Mouse (Mus musculus): ENCODE results near the gene Zfp366. TPM values are rescaled to one million over a fixed set of nuclear protein-coding genes. Genes with fewer than 3 reads are reported as not detected.

Gene Zfp366
- 0.79 and 0.83 TPM in 2 replicates for polyA plus RNA-seq (2014; fragmentation: Nextera tagmentation; extraction: Ambion mirVana)

DNA sequence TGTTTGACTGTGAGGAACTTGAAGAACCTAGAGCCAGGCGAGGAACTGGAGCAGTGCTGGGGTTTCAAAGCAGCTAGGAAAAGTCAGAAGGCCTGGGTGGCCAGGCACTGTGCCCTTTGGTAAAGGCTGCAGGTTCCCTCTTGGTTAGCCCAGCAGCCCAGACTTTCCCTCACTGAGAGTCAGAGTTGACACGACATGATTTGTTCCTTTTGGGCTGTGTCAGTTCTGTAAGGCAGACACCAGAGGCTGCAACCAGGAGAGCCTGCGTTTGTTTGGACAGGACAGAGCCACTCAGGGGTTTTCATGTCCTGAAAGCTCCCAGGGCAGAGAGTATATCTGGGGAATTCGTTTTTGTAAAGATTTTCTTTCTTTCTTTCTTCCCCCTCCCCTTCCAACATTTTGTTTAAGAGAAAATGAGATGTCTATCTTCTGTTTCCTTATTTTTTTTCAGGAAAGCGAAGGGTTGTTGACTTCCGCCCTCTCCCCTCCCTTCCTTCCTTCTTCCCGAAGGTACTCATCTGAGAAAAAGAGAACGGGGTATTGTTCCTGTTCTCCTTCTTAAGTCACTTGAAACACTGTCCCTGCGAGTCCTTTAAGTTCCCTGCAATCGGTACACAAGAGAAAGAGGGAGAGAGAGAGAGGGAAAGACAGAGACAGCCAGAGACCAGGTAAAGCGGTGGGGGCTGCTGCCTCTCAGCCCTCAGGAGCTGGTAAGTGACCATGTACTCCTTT is at the start of gene Zfp366:
Gene Zfp366, plus strand, starts transcription at position 669 of the 732 bp plus-strand sequence.
- H3K27me3 ChIP-seq (replicated peaks; ENCODE audit: control insufficient read depth, insufficient read depth, low read length): no peaks in the 10 kb centered on the region

DNA sequence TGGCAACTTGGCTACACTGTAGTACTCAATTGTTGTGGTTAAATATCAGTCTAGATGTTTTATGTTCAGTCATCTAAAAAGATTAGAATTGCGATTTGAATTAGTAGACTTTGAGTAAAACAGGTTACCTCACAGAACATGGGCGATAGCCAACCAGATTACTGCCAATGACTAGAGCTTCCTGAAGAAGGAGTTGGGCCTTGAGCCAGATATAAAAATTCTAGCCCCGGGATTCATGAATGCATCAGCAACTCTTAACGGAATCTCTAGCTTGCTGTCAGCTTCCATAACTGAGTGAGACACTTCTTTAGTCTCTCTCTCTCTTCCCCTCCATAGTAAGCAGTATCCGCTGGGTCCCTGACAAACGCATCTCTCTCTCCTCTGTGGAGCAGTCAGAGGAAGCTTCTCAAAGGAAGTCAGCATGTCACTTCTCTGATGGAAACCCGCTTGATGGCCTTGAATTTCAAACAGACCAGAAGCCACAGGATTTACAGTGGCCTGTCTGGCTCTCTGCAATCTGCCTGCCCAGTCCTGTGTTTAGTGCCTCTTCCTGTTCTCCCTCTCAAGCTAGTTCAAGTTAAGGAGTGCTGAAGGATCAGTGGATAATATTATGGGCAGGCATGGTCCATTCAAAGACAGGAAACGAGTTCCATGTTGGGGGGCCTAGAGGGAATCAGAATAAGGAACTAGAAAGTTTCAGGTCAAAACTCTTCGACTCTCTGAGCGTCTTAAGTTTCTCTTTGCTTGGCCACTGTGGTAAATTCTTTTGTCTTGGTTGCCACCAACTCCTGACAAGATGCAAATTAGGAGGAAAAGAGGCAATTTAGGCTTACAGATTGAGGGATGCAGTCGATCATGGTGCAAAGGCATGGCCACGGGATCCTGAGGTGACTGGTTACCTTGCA is 46.0 kb upstream of the Zfp366 start:
- H3K27ac ChIP-seq (ENCODE audit: low read depth): no peak overlapping the region
- DNase-seq (ENCODE audit: low spot score) (no peak), ATAC-seq (replicated peaks; ENCODE audit: low FRiP score, low TSS enrichment, low read depth) (no peak)
- no peak overlapping the region for H3K9ac ChIP-seq (ENCODE audit: low read length)
- no peak overlapping the region for H3K4me2 ChIP-seq (ENCODE audit: low read length)
- H3K36me3 ChIP-seq (ENCODE audit: control insufficient read depth, insufficient read depth, low read length): no peaks in the 10 kb centered on the region
- WGBS: 88% methylated on average over 12 of the region's 12 CpGs
- no peaks in the 10 kb centered on the region for H3K27me3 ChIP-seq (replicated peaks; ENCODE audit: control insufficient read depth, insufficient read depth, low read length)
- H3K4me1 ChIP-seq (replicated peaks; ENCODE audit: control insufficient read depth, insufficient read depth, low read length): no peaks in the 10 kb centered on the region
- H3K9me3 ChIP-seq (ENCODE audit: control insufficient read depth, low read length): no peaks in the 10 kb centered on the region
- no peak overlapping the region for H3K4me3 ChIP-seq (ENCODE audit: low read depth, low read length)

More for the DNA sequence above, at the start of gene Zfp366:
- no peak within 1 kb of the TSS for H3K4me2 ChIP-seq (ENCODE audit: low read length)
- H3K9ac ChIP-seq (ENCODE audit: low read length): no peak within 1 kb of the TSS
- H3K36me3 ChIP-seq (ENCODE audit: control insufficient read depth, insufficient read depth, low read length): no peaks in the 10 kb centered on the region
- peak within 1 kb of the TSS; percentile 6; the same call in 1 of the 2 replicates for H3K4me3 ChIP-seq (ENCODE audit: low read depth, low read length)
- DNase-seq (ENCODE audit: low spot score) (no peak), ATAC-seq (replicated peaks; ENCODE audit: low FRiP score, low TSS enrichment, low read depth) (no peak)
- no peaks in the 10 kb centered on the region for H3K9me3 ChIP-seq (ENCODE audit: control insufficient read depth, low read length)
- WGBS: 40% methylated on average over 11 of the region's 11 CpGs
- H3K27ac ChIP-seq (ENCODE audit: low read depth): no peak within 1 kb of the TSS
- peaks cover 7% of the 10 kb centered on the region; the same call in 1 of the 2 replicates for H3K4me1 ChIP-seq (replicated peaks; ENCODE audit: control insufficient read depth, insufficient read depth, low read length)

- Histone ChIP-seq H3K9ac (ENCODE audit: low read length) (no peak overlapping the region), H3K9me3 (ENCODE audit: control insufficient read depth, low read length) (no peaks in the 10 kb centered on the region), H3K4me2 (ENCODE audit: low read length) (no peak overlapping the region), H3K4me1 (replicated peaks; ENCODE audit: control insufficient read depth, insufficient read depth, low read length) (0 out of 2 replicates have a peak, but pooled peaks cover 6% of the 10 kb centered on the region), H3K4me3 (ENCODE audit: low read depth, low read length) (no peak overlapping the region), H3K27me3 (replicated peaks; ENCODE audit: control insufficient read depth, insufficient read depth, low read length) (no peaks in the 10 kb centered on the region), H3K27ac (ENCODE audit: low read depth) (no peak overlapping the region), H3K36me3 (ENCODE audit: control insufficient read depth, insufficient read depth, low read length) (no peaks in the 10 kb centered on the region)
- 66% methylated on average over 13 of the region's 13 CpGs for WGBS
- no peak for ATAC-seq (replicated peaks; ENCODE audit: low FRiP score, low TSS enrichment, low read depth)
- no peak for DNase-seq (ENCODE audit: low spot score)
These were observed 38.2 kb upstream of the Zfp366 start for GRCm38 (mm10) chr13:99146355-99146871.

- DNase-seq (ENCODE audit: low spot score) (no peak), ATAC-seq (replicated peaks; ENCODE audit: low FRiP score, low TSS enrichment, low read depth) (no peak)
- 75% methylated on average over 6 of the region's 6 CpGs for WGBS
- Histone ChIP-seq H3K4me1 (replicated peaks; ENCODE audit: control insufficient read depth, insufficient read depth, low read length) (peaks cover 14% of the 10 kb centered on the region; the same call in 1 of the 2 replicates), H3K9ac (ENCODE audit: low read length) (no peak overlapping the region), H3K4me2 (ENCODE audit: low read length) (no peak overlapping the region), H3K27ac (ENCODE audit: low read depth) (no peak overlapping the region), H3K36me3 (ENCODE audit: control insufficient read depth, insufficient read depth, low read length) (no peaks in the 10 kb centered on the region), H3K9me3 (ENCODE audit: control insufficient read depth, low read length) (no peaks in the 10 kb centered on the region), H3K4me3 (ENCODE audit: low read depth, low read length) (no peak overlapping the region), H3K27me3 (replicated peaks; ENCODE audit: control insufficient read depth, insufficient read depth, low read length) (no peaks in the 10 kb centered on the region)
These were observed 36.9 kb upstream of the Zfp366 start for GRCm38 (mm10) chr13:99147645-99148111.

GRCm38 (mm10) chr13:99149551-99150305 is 34.9 kb upstream of the Zfp366 start:
- peaks cover 16% of the 10 kb centered on the region; the same call in 1 of the 2 replicates for H3K4me1 ChIP-seq (replicated peaks; ENCODE audit: control insufficient read depth, insufficient read depth, low read length)
- no peaks in the 10 kb centered on the region for H3K27me3 ChIP-seq (replicated peaks; ENCODE audit: control insufficient read depth, insufficient read depth, low read length)
- H3K9ac ChIP-seq (ENCODE audit: low read length): no peak overlapping the region
- WGBS: 64% methylated on average over 14 of the region's 14 CpGs
- H3K27ac ChIP-seq (ENCODE audit: low read depth): no peak overlapping the region
- no peak overlapping the region for H3K4me2 ChIP-seq (ENCODE audit: low read length)
- no peak overlapping the region for H3K4me3 ChIP-seq (ENCODE audit: low read depth, low read length)
- ATAC-seq (replicated peaks; ENCODE audit: low FRiP score, low TSS enrichment, low read depth) (no peak), DNase-seq (ENCODE audit: low spot score) (no peak)
- no peaks in the 10 kb centered on the region for H3K9me3 ChIP-seq (ENCODE audit: control insufficient read depth, low read length)
- H3K36me3 ChIP-seq (ENCODE audit: control insufficient read depth, insufficient read depth, low read length): no peaks in the 10 kb centered on the region

- 76% methylated on average over 6 of the region's 6 CpGs for WGBS
- no peak overlapping the region for H3K9ac ChIP-seq (ENCODE audit: low read length)
- H3K9me3 ChIP-seq (ENCODE audit: control insufficient read depth, low read length): no peaks in the 10 kb centered on the region
- no peak overlapping the region for H3K4me3 ChIP-seq (ENCODE audit: low read depth, low read length)
- H3K4me1 ChIP-seq (replicated peaks; ENCODE audit: control insufficient read depth, insufficient read depth, low read length): peaks cover 16% of the 10 kb centered on the region; the same call in 1 of the 2 replicates
- H3K27ac ChIP-seq (ENCODE audit: low read depth): no peak overlapping the region
- H3K27me3 ChIP-seq (replicated peaks; ENCODE audit: control insufficient read depth, insufficient read depth, low read length): no peaks in the 10 kb centered on the region
- no peak overlapping the region for H3K4me2 ChIP-seq (ENCODE audit: low read length)
- no peak for ATAC-seq (replicated peaks; ENCODE audit: low FRiP score, low TSS enrichment, low read depth)
- no peak for DNase-seq (ENCODE audit: low spot score)
- no peaks in the 10 kb centered on the region for H3K36me3 ChIP-seq (ENCODE audit: control insufficient read depth, insufficient read depth, low read length)
These were observed 34.0 kb upstream of the Zfp366 start for GRCm38 (mm10) chr13:99150626-99151025.

DNA sequence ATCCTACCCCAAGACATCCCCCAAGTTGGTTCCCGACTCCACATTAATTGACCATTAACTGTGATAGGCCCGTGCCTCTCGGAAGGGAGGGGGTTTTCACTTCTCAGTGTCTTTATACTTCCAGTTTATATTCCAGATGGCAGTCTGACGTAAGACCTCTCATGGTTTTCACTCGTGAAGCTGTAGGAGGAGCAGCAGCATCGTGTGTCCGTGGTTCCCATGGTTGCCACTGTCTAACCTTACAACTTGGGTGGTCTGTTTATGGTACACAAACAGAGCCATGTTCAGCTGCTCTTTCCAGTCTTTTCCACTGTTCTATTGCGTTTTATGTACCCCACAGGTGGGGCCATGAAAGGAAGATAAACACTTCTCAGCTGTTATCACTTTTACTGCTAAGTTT is 33.5 kb upstream of the Zfp366 start:
- ATAC-seq (replicated peaks; ENCODE audit: low FRiP score, low TSS enrichment, low read depth): no peak
- H3K4me2 ChIP-seq (ENCODE audit: low read length): no peak overlapping the region
- H3K27me3 ChIP-seq (replicated peaks; ENCODE audit: control insufficient read depth, insufficient read depth, low read length): no peaks in the 10 kb centered on the region
- no peak overlapping the region for H3K9ac ChIP-seq (ENCODE audit: low read length)
- peaks cover 16% of the 10 kb centered on the region; the same call in 1 of the 2 replicates for H3K4me1 ChIP-seq (replicated peaks; ENCODE audit: control insufficient read depth, insufficient read depth, low read length)
- 29% methylated on average over 8 of the region's 8 CpGs for WGBS
- H3K27ac ChIP-seq (ENCODE audit: low read depth): no peak overlapping the region
- H3K36me3 ChIP-seq (ENCODE audit: control insufficient read depth, insufficient read depth, low read length): no peaks in the 10 kb centered on the region
- no peaks in the 10 kb centered on the region for H3K9me3 ChIP-seq (ENCODE audit: control insufficient read depth, low read length)
- DNase-seq (ENCODE audit: low spot score): no peak
- H3K4me3 ChIP-seq (ENCODE audit: low read depth, low read length): no peak overlapping the region

Measured in intestine, embryonic 14.5 days (tissue).